Mouse (Mus musculus) layer of hippocampus, adult 8-10 months (tissue): ENCODE measurements around the gene Nln. TPM values are rescaled to one million over a fixed set of nuclear protein-coding genes. Genes with fewer than 3 reads are reported as not detected.

ENCODE experiments used
- DNase-seq, 2 experiments: peaks; one replicate each; pipeline ENCODE4 v3.0.0; 2022; ENCODE audit warnings: low spot score in 2 of 2
- total RNA-seq, 4 experiments: library from RNA; stranded (reverse); gene quantifications; 2 replicates each; pipeline ENCODE4 v1.2.4; 2022

The Nln gene
- total RNA-seq, 4 experiments from 2014 or later, result 19.4 to 28.1 (median 23.6) TPM

GRCm38 (mm10) chr13:104044332-104044731 lies 65.1 kb downstream of the Nln start:
- DNase-seq, result no peak

DNA sequence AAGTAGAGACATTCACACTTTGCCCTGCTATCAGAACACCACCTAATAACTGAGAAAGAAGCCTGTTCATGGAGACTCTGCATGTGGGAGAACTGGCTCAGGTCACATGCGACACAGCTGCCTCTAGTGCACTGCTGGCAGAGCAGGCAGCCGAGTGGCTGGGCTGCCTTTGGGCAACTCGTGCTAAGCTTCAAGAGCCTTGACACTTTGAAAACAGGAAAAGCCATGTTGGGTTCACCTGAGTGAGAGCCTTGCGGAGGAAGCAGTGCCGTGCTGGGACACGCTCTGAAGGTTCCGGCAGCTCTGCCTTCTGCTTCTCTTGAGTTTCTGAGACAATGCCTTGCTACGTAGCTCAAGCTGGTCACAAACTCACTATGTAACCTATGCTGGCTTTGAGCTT lies 66.7 kb downstream of the Nln start:
- DNase-seq, result no peak

DNA sequence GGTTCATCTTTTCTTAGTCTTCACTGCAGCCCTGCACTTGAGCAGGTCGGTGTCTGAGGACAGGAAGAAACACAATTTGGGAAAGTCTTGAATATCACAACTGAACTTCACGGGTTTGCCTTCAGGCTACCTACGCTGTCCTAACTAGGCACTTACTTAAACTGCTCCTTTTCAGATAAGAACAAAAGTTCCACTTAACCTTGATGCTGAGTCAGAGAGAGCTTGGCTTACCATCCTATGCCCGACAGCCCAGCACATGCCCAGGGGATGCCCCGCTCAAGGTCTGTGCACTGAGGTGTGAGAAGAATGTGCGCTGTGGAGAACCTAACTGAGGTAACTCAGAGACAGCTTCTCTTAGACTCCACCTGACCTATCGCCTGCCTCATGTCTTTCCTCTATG lies 67.9 kb downstream of the Nln start:
- no peak for DNase-seq

- DNase-seq, result no peak
These were observed 68.5 kb downstream of the Nln start for GRCm38 (mm10) chr13:104040950-104041349.

DNA sequence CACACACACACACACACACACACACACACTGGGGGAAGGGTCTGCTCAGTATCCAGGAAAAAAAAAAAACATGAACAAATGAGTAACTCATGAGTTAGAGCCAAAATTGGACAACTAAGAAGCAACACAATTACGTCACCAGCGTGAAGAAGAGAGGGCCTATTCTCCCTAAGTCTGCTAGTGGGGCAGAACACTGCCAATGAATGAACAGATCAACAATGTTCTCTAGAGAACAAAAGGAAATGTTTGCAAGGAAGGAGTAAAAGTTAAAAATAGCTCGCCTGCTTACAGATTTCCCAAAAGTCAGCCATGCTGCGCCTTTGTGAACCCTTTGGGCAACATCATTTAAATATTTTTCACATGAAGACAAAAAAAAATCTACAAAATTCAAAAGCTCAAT lies 69.6 kb downstream of the Nln start:
- no peak for DNase-seq

GRCm38 (mm10) chr13:104038891-104039290 lies 70.5 kb downstream of the Nln start:
- no peak for DNase-seq

- no peak for DNase-seq
These were observed 71.1 kb downstream of the Nln start for GRCm38 (mm10) chr13:104038358-104038757.

DNA sequence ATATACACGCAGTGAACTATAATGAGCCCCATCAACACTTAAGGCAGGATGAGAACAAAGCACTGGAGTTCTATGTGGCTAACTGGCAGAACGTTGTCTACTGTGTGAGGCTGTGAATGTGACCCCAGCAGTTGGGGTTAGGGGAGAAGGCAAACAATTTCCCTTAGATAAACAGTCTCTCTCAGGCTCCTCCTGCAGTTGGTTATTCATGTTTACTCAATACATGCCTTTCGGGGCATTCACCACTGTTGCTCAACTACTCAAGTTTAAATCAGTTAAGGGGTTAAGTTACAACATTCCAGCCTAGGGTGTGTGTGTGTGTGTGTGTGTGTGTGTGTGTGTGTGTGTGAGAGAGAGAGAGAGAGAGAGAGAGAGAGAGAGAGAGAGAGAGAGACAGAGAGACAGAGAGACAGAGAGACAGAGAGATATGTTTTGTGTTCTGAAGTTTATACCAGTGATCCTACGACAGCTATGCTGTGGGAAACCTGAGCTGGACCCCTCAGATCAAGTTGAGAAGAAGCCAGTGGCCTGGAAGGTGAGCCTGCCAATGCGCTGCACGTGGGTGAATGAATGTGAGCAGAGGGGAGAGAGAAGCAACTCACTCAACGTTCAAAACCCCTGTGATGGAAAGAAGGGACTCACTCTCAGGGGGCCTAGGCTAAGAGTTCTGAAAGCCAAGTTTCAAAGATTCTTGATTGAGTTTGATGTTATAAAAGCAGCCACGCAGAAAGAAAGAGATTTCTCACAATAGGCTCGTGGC lies 71.7 kb downstream of the Nln start:
- DNase-seq, result no peak

- no peak for DNase-seq
These were observed 72.7 kb downstream of the Nln start for GRCm38 (mm10) chr13:104036494-104037290.

GRCm38 (mm10) chr13:104035651-104036050 lies 73.8 kb downstream of the Nln start:
- no peak for DNase-seq

- no peak for DNase-seq
These were observed 74.6 kb downstream of the Nln start for GRCm38 (mm10) chr13:104034854-104035253.

DNA sequence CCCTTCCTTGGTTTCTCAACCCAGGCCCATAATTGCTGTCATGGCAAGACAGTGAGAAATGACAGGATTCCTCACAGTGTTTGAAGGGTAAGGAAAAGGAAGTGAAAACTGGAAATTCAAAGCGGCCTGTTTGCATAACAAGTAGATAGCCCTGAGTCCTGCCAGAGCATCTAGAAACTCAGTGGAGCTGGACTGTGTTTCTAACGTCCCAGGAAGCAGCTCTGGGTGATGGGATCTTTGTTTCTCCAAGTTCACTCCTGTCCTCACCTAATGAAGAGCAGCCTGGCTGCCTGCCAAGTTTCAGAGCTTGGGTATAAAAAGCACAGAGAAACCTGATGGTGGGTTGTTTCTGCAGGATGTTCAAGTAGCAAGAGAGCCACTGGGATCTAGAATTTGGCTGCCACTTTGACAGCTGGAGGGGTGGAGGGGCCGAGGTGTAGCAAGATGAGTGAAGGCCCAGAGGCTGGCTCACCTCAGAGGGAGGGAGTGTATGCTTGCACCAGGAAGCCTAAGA lies 76.7 kb downstream of the Nln start:
- DNase-seq, result no peak

DNA sequence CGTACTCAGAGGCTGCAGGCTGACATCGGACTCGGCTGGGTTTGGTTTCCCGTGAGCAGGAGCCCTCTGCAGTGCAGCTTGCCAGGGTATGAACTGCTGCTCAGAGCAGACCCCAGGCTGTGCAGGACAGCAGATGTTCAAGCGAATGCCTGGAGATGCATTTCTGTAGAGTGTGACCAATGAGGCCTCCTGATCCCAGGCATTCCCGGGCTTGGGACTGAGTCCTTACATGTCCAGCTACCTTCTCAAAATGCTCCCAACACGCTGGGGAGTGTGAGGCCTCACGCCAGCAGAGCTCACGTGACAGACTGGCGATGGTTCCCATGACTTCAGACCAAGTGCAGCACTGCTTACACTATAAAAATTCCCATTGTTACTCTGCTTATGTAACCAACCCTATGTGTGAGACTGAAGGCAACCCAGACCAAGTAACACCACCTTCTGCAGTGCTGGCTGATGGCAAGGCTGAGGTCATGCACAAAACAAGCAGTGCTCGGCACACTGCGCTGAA lies 77.5 kb downstream of the Nln start:
- DNase-seq, result peak; percentile 56 to 63

GRCm38 (mm10) chr13:104030956-104031355 lies 78.5 kb downstream of the Nln start:
- DNase-seq, result no peak

- DNase-seq, result no peak
These were observed 79.9 kb downstream of the Nln start for GRCm38 (mm10) chr13:104029511-104029910.

DNA sequence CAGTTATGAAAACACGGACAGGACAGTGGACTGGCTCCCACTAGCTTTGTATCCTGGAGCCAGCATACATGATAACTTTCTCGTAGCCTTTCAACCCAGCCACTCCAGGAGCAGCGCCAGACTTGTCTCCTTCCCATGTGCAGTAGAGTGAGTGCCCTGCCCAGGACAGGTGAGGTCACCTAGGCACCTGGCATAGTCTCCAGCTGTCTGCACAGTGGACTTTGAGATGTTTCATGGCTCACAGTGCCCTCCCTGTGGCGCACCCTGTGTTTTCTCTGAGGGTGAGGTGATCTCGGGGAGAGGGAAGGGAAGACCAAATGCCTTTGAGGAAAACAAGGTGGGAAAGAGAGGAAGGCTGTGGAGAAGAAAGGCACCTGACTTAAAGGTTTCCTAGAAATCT lies 80.3 kb downstream of the Nln start:
- no peak for DNase-seq

DNA sequence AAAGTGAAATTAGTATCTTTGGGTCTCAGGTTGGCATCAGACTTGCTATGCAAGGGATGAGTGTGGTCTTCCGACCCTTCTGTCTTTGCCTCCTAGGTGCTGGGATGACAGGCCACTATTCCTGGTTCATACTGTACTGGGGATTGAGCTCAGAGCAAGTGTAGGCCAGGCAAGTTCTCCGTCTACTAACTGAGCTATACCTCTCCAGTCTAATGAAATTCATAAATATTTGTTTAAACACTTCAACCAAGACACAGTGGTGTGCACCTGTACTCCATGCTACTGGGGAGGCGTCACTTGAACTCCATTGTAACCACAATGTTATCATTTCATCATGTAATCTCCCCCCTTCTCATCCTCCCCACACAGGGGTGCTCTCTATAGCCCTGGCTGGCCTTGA lies 82.9 kb downstream of the Nln start:
- no peak for DNase-seq

DNA sequence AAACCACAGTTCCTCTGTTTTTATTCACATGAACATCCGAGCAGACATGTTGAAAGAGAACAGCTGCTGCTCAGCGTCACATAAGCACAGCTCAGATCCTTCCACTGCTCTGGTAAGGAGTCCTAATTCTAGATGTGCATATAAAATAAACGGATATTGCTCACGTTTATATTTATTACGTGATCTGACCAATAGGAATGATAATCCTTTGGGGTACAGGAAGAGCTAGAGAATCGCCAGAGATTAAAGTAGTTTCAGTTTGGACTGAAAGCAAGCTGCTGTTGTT lies 83.8 kb downstream of the Nln start:
- DNase-seq, result no peak

DNA sequence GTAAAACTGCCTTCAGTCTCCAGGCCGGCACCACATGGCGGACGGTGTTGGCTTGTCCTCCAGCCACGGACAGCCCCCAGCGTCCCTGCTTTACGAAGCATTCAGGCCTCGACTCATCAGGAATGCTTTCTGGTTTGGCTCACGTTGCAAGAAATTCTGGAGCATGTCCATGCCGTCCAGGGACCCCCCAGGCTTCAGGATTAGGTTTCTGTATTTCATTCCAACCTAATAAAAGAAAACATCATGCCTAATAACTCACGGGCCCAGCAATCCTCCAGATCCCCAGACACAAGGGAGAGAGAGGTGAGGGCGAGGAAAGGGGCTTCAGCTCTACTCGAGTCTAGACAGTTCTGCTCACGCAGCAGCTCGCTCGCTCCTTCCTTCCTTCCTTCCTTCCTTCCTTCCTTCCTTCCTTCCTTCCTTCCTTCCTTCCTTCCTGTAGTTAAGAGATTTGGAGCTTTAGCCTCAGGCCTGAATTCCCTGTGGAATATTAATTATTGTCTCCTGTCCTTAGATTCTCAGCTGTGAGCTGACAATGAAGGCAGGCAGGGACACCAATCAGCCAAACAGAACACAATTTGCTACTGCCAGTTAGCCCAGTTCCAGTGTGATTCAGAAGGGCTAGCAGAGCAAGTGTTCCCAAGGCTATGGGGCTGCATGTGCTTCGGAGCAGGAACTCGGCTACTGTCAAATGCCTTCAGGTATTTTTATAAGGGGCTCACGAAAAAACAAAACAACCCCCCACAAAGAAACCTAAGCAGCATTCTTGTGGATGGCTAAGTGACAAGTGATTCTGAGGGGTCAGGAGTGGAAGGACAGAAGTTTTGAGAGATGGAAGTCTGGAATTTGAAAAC lies 84.3 kb downstream of the Nln start:
- no peak for DNase-seq

GRCm38 (mm10) chr13:104024275-104024674 lies 85.1 kb downstream of the Nln start:
- no peak for DNase-seq

DNA sequence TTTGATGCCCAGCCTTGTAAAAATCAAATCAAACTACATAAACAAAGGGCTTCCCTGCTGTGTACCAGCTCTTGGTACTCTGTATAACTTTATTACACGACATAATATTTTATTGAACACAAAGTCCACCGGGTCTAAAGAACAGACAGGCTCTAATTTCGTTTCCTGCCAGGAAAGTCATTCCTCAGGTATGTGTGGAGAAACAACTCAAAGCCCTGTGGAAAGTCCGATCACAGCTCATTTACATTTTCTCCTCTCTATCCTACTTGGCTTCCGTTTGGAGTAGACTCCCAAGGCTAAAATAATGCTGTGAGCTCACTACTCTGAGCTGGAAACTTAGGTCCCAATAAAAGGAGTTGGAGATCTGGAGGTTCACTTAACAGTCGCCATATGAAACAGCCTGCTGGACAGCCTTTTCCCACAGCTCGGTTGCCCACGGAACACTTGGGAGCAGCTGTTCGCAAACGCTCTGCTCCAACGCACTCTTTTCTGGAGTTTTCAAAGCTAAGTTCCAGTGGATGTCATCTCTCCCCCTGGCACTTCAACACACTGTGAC lies 86.0 kb downstream of the Nln start:
- DNase-seq, result peak; percentile 38 to 45
